Mouse (Mus musculus) R1 (cell line): ENCODE data around the gene Aqp3.
"Not testable (repeated sequence)": the region's sequence is repeated elsewhere in the genome, so short reads cannot be mapped to it uniquely, and the experiment has no call there.

Experiments
- DNase-seq: peaks from one replicate; pipeline ENCODE4 v3.0.0-alpha.2; 2018; ENCODE audit warnings: low read depth, low spot score

Gene Aqp3

DNA sequence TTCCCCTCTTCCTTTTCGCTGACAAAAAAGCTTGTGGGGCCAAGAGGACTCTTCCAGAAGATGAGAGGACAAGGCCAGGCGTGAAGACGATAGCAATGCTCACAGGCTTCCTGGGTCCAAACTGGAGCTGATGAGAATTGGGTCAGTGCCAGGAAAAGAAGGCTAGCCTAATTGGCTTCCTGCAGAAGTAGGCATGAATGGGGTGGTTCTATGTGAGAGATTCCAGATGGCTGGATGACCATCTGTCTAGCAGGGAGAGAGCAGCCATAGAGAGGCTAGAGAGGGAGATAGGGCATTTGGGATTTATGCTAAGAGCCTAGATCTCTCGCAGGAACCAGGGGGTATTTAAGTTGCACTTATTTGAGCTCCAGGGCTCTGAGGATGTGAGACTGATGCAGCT, 9.5 kb upstream of the Aqp3 start:
- DNase-seq: no peak

DNA sequence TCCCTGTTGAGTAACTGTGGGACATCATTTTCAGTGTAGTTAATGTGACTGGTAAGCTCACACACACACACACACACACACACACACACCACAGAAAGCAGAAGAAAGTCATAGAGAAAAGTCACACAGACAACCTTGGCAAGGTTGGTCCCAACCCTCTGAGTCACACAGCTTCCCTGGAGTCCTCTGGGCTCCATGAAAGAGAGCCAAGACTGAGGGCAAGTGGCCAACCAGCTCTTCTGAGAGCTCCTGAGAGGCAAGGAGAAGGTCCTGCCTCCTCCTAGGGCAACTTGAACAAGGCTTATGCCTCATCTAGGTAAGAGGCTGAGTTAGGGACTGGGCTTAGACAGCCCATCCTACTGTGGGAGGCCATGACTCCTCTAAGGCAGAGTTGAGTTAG, 4.9 kb upstream of the Aqp3 start:
- no peak for DNase-seq

DNA sequence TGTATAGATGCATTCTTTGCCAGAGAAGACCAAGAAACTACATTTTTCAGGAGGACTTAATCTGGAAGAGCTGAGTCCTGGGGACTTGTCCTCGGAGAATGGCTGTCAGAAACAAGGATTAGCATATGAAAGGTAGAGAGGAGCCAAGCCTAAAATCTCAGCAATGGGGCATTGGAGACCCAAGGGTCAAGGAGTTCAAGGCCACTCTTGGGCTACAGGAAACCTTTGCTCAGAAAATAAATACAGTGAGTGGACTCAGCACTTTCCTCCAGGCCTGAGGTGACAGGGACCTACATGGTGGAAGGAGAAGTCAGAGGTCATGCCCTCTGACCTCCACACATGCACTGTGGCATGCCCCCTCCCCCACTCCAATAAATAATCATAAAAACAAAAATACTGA, 3.0 kb upstream of the Aqp3 start:
- DNase-seq: peak; percentile 96

DNA sequence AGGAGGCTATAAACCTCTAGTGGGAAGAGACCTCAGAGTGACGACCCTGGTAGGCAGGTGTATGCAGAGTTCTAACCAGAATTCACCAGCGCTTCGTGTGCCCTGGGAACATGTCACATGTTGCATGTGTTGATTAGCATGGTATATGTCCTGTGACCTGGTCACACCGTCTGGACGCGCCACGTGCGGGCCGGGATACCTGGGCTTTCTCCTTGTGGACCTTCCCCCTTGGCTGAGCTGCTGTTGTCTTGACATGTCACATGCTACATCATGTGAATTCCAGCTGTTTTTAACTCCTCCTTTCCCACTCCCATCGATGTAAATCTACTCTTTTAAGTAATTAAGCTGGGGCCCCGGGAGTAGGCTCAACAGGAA, 581 bp upstream of the Aqp3 start:
- peak; percentile 70 for DNase-seq

DNA sequence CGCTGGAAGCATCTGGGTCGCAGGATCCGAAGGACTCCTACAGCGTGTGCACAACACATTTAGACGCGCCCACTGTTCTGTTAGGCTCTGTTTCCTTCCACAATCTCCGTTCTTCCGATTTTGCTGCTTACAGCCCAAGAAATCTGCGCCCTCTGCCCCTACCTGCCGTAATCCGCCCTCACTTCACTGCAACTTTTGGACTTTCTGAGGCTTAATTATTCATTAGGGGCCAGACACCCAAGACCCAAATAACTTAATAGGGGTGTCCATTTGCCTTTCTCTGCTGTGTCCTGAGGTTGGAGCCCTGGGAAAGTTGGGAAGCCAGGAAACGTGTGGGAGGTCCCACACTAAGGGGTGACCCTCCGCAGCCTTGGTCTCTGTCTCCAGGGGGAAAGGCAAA, 602 bp downstream of the Aqp3 start:
- DNase-seq: no peak

DNA sequence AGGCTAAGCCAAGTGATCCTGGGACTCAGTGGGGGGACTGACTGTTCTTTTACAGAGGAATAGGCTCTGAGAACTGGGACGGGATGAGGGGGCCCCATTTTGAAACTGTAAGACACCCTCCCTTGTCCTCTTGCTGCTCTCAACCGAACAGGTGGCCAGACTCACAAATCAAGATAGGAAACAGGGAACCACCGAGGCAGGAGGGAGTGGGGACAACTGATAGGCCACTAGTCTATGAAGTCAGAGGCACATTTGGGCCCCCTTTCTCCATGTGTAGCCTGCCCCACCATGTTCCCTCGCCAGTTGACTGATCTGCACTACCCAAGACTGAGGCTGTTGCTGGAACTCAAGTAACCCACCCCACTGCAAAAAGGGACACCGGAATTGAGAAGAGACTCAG, 1.2 kb downstream of the Aqp3 start:
- DNase-seq: no peak

DNA sequence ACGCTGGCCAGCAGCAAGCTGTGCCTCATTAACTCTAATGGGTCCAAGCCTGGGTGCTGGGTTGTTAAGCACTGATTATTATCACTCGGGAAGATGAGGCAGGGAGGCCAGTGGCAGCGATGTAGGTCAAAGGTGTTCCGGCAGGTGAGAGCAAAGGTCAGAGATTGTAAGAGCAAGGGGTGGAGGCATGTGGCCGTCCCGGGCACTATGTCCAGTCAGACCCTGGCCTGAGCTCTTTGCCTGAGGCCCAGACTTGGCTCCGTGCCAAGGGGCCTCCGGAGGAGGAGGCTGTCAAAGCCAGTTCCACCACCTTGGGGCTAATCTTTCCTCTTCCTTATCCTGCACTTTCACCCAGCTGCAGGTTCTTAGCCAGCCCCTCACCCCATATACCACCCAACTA, 1.8 kb downstream of the Aqp3 start:
- DNase-seq: no peak

DNA sequence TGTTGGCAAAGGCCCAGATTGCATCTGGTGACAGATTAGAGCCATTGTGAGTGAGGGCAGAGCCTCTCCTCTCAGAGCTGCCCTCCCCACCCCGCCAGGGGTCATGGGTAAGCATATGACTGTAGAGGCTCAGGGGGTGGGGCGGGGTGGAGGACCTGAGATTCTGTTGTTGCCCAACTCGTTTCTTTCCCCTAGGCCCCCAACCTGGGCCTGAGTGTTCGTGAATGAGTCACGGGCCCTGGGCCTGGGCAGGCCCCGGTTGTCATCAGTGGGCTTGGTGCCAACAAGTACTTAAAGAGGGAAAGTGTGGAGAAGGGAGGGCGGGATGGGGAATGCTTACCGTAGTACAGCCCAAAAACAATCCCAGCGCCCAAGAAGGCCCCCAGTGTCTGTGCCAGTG, 3.6 kb downstream of the Aqp3 start:
- peak; percentile 39 for DNase-seq

DNA sequence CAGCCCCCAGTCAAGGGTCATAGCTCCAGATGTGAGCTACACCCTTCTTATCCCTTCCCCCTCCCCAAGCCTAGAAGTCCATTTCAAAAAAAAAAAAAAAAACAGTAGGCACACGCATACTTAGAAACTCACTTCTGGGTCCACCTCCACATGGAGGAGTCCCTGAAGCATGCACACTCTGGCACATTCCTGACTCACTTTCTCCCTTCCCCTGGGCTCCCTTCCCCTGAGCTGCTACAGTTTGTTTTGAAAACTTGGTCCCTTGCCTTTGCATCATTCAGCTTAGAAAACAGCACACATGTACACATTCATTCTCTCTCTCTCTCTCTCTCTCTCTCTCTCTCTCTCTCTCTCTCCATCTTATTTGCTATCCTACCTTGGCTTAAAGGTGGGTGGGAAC, 5.0 kb downstream of the Aqp3 start:
- no peak for DNase-seq

DNA sequence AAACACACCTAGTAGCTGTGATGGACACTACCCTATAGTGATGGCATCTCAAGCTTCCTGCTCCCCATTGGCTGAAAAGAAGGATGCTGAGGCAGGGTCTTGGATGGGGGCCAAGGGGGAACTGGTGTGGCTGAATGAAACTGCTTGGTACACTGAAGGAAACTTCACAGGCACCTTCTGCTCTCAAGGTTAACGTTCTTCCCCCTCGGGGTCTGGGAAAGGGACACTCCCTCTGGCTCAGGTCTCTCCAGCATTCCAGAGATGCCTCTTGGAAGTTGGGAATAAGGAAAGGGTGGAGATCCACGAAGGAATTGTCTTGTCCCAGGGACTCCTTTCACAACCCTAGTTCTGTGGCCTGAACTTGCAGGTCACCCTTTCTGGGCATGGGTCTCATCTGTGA, 6.6 kb downstream of the Aqp3 start:
- peak; percentile 95 for DNase-seq

DNA sequence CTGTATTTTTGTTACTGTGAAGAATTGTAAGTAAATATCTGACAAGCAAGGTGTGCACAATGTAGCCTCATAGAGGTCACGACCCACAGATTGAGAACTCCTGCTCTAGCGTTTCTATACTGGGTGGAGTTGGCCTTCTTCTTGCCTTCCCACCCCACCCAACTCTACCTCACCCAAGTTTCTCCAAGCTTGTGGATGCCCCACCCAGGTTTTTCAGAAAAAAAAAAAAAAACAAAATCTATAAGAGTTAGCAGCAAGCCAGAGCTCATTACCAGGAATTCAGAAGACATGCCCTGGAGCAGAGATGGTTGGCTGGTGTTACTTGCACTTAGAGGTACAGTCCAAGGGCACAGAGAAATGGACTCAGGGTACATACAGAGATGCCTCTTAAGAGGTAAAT, 8.3 kb downstream of the Aqp3 start:
- DNase-seq: no peak

DNA sequence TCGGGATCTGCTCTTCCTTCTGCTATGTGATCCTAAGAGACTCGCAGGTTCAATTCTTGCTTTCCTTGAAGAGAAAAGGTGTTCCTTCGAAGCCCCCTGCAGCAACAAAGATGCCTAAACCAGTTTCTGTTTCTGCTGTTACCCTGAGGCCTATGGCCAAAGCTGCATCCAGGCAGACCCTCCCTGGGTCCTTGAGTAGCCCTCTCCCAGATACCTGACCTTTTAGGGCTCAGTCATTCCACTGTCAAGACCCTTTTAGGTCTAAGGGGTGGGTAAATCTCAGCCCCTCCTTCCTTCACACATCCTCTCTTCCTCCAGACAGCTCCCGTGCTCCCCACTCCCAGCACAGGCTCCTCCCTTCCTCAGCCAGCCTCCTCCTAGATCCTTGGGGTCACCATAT, 8.8 kb downstream of the Aqp3 start:
- no peak for DNase-seq

DNA sequence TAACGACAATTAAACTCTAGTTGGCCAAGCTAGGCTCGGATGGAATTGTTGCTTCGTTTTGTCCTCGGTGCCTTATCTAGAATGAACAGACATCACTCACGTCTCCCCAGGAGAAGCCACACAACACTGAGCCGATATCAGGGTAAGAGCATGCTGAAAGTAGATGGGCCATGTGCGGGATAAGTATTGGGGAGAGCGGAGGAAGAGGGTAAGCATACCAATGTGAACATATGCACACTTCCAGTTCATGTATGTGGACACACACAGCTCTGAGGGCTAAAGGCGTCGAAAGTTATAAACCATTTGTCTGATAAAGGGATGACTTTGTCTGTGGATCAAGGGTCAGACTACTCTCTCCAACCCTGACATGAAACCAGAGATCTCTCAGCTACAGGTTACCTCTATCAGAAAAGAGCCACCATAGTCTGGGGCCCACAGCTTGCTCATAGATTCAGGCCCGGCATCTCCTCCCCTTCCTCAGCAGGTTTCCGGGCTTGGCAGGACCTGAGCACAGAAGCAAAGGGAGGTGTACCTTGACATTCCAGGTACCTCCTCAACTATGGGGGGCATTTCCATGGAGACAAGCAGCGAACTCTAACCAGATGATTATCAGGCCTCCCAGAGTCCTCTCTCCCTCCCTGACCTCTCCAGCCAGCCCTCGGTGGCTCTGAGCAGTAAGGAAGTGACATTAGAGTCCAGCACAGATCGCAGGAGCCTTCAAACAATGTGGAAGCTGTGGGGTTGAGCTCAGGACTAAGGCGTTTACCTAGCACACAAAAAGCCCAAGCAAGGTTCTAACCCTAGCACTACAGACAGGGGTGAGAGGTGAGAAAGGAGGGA, 10.3 kb downstream of the Aqp3 start:
- DNase-seq: no peak

DNA sequence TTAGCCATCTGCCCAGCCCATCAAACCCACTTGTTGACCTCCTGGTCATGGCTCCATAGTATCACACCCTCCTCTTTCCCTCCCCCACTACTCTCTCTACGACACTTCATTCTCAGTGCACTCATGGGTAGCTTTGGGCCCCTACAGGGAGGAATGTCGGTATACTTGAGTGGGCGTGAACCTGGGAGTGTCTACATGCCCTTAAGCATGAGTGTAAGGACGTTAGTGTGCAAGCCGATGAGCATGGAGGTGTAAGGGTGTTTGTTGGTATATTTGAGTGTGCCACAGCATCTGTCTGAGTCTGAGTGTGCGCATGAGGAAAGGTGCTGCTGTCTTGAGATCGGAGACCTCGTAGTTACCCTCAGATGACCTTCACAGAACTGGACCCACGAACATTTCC, 11.0 kb downstream of the Aqp3 start:
- peak; percentile 83 for DNase-seq

DNA sequence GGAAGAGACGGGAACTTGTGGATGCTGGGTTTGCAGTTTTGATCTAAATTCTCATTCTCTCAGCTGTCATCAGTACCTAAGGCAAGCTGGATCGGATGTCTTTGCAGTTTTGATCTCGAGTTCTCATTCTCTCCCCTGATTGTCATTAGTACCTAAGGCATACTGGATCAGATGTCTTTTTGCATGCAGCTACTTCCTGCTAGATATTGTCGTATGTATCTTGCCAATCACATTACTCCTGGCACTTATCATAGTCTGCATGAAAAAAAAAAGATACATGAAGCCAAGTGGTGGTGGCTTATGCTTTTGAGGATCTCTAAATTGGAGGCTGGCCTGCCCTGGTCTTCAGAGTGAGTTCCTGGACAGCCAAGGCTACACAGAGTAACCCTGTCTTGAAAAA, 13.2 kb downstream of the Aqp3 start:
- no peak for DNase-seq

DNA sequence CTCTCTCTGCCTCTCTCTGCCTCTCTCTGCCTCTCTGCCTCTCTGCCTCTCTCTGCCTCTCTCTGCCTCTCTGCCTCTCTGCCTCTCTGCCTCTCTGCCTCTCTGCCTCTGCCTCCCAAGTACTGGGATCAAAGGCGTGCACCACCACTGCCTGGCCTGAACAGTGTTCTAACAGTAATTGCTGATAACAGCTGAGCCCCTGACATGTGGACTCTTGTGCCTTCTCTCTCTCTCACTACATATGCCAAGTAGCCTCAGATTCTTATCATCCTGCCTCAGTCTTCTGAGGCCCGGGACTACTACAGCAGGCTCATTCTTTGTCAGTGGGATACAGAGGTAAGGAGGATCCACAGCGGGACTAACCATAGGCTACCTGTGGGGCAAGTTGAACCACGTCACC, 15.2 kb downstream of the Aqp3 start:
- DNase-seq: not testable (repeated sequence)

DNA sequence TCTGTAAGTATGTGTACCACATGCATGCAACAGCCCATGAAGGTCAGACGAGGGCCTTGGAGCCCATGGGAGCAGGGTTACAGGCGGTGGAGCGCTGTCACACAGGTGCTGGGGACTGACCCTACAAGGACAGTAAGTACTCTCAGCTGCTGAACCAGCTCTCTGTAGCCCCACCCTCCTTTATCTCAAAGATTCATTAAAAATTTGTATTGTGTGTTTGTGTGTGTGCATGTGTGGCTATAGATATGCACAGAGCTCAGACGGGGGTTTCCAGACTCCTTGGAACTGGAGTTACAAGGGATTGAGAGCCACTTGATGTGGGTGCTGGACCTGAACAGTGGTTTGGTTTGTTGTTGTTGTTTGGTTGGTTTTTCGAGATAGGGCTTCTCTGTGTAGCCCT, 16.2 kb downstream of the Aqp3 start:
- DNase-seq: no peak

DNA sequence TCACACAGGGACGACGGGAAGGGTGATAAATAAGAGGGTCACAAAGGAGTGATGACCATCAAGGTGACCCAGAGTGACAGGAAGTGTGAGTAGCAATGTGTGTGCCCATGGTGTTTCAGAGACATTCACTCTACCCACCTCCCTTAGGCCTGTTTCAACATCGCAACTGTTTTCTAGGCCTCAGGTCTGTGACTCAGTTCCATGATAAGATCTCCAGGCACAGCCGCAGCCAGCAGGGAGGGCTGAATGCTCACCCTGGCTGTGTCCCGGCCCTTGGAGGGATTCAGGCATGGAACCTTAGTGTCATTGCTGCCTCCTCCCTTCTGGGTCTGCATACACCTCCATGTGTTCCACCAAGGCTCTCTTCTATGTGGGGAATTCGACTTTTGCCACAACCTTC, 19.3 kb downstream of the Aqp3 start:
- DNase-seq: no peak

DNA sequence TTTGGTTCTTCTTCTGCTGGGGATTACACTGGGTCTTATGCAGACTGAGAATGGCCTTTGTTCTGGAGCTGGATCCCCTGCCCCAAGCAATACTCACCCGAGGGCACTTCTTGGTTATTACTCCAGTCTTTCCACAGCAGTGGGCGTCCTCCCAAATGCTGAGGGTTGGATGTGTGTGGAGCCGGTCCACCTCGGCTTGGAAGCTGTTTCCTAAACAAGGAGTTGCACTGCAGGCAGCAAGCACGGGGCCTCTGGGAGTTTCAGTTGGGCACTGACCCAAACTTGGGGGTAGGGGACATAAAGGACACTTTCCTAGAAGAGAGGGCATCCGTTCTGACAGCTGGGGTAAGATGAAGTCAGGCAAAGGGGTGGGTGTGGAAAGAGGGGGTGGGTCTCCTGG, 23.5 kb downstream of the Aqp3 start:
- no peak for DNase-seq

DNA sequence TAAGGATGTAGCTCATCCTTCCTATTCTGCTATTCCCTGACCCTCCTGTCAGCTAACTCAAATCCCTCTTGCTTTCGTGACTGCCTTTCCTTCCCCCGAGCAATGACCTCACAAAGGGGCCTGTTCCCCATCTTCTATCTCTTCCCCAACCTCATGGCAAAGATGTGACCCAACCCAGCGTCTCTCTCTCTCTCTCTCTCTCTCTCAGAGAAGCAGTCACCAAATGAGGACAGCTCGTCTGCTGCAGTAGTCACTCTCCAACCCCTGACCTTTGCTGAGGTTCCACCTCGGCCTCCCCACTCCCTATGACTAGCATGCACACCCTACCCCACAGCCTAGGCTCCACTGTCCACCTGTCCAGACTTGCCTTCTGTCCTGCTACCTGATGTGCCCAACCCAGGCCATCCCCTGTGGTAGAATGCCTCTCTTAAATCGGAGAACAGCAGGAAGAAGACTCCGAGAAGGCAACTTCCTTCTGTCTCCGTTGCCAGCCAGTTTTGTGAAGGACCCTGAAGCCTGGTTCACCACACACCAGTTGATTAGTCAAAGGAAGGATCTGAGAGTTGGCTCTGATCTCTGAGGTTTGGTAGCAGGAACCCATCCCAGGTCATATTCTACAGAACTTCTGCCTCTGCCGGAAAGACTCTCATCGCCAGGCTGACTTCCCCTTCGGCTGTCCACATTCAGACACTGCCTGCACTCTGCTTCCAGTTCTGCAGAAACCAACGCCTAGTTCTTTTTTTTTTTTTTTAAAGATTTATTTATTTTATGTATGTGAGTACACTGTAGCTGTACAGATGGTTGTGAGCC, 24.8 kb downstream of the Aqp3 start:
- DNase-seq: no peak

DNA sequence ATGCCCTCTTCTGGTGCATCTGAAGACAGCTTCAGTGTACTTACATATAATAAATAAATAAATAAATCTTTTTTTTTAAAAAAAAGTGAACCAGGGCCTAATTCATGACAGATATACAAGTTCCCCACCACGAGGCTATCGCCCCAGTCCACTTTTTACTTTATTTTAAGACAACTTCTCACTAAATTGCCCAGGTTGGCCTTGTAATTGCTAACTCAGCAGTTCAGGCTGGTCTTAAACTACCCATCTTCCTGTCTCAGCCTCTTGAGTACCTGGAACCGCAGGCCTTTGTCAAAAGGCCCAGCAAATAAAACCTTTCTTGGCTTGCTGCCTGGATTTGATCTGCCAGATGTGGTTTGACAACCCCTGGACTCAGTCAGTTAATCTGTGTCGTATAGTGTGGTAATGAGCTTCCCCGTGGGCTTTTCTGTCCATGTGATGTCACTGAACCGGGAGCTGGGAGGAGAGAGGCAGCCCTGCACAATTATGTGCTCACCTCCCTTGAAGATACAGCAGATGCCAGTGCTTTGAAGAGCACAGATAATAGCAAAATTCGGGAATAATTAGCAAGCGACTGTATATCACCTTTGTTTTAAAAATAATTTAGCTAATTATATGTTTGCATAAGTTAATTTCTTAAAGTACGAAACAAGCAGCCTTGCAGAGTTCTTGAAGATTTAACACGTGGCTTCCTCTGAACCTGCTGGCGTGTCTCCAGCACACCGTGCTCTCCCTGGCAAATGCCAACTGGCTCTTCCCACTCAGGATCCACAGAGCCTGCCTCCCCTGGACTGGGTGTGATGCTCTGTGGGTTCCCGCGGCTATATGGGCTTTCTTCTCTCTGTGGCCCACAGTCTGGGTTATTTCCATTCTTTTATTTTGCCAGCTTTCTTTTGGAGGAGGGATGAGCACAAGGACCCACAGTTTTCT, 26.2 kb downstream of the Aqp3 start:
- no peak for DNase-seq

DNA sequence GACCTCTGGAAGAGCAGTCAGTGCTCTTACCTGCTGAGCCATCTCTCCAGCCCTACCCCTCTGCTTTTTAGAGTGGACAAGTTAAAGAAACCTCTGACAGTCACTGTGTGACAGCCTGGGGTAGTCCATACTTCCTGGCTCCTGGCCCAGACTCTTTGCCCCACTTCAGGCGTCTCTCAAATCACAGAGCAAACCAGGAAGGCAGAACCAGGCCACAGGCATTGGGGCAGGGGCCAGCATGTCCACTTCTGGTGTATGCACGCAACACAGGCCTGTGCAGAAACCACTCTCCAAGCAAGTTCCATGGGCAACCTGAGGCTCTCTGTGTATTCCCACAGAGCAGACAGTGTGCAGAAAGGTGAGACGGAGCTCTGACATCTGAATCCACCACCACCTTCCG, 32.8 kb downstream of the Aqp3 start:
- no peak for DNase-seq
